Mouse (Mus musculus) ovary, postnatal 36 days (tissue): ENCODE measurements around the gene Galnt10.

Experiments used
- DNase-seq: peaks from one replicate; pipeline ENCODE4 v3.0.0; 2022; ENCODE audit warnings: low spot score, mixed read lengths

Gene Galnt10

GRCm38 (mm10) chr11:57827915-57828545 lies 182.8 kb downstream of the Galnt10 start:
- DNase-seq = no peak

- no peak for DNase-seq
Measured at GRCm38 (mm10) chr11:57828955-57829870, 184.0 kb downstream of the Galnt10 start.

GRCm38 (mm10) chr11:57829871-57830775 lies 184.9 kb downstream of the Galnt10 start:
- no peak for DNase-seq

- DNase-seq = no peak
Measured at GRCm38 (mm10) chr11:57831281-57831781, 186.1 kb downstream of the Galnt10 start.

GRCm38 (mm10) chr11:57831861-57832260 lies 186.6 kb downstream of the Galnt10 start:
- no peak for DNase-seq

GRCm38 (mm10) chr11:57832552-57833201 lies 187.4 kb downstream of the Galnt10 start, which contains the start of gene Hand1:
TSS of gene Hand1 (minus strand) at chr11:57832818.
- no peak for DNase-seq

GRCm38 (mm10) chr11:57833296-57833977 lies 188.2 kb downstream of the Galnt10 start:
- DNase-seq = no peak

GRCm38 (mm10) chr11:57834031-57834430 lies 188.8 kb downstream of the Galnt10 start:
- no peak for DNase-seq

GRCm38 (mm10) chr11:57835331-57835730 lies 190.1 kb downstream of the Galnt10 start:
- DNase-seq = no peak

GRCm38 (mm10) chr11:57835931-57836330 lies 190.7 kb downstream of the Galnt10 start:
- DNase-seq = no peak

- no peak for DNase-seq
Measured at GRCm38 (mm10) chr11:57836401-57836800, 191.2 kb downstream of the Galnt10 start.
